Mouse (Mus musculus) bone marrow, adult 2 months (tissue): ENCODE measurements around the gene Cenps.

Experiments used
- CTCF ChIP-seq: fragments of 200-500 bp; IDR thresholded peaks from 2 replicates; pipeline ENCODE4 v1.5.1; 2011; ENCODE audit warnings: low read length, control low read depth; ENCODE audit not compliant: control insufficient read depth, insufficient read depth
- POLR2A ChIP-seq: fragments of 200-500 bp; IDR thresholded peaks from 2 replicates; pipeline ENCODE4 v1.6.1; 2011; ENCODE audit warnings: low read depth, mild to moderate bottlenecking, control low read depth, low read length, borderline replicate concordance; ENCODE audit not compliant: control insufficient read depth

GRCm38 (mm10) chr4:149098571-149098970 lies 38.9 kb downstream of the Cenps start:
- TF ChIP-seq CTCF (no peak), POLR2A (no peak)
